Mouse (Mus musculus): ENCODE data around the gene Mrpl27. TPM values are rescaled to one million over a fixed set of nuclear protein-coding genes. Genes with fewer than 3 reads are reported as not detected.

The Mrpl27 gene
- polyA plus RNA-seq (2016; fragmentation: Nextera tagmentation; extraction: Ambion mirVana): 139 and 142 TPM in 2 replicates

DNA sequence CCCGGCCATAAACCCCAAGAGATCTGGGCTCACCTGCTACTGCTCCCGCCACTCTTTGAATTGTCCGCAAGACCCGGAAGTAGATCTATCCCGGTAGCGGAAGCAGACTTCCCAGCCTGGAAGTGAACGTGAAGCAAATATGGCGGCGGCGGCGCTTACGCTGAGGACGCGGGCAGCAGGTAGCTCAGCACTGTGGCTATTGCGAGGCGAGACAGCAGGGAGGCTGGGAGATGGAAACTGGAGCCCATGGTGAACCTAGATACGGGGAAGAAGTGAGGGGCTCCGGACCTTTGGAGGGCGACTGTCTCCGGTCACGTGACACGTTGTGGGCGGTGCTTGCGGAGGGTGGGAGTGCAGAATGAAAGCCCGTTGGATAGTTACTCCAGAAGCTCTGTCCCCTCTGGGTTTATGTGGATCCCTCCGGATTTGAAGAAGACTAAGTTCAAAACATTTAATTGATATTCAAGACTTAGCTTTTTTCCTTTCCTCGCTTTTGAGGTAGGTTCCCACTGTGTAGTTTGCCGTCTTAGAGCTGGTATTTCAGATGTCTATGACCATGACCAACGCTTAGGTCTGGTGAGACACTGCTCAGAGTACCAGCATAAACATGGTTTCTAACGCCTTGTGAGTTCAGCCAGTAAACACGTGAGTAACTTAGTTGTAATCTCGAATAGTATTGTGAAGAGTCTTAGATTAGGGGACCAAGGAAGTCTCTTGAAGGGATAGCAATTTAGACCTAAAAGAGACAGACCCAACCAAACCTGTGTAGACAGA lies at the start of gene Mrpl27, which contains the start of gene Eme1:
Mrpl27 (plus strand) TSS at position 105 of the 774 bp plus-strand sequence.
Eme1 (minus strand) TSS at position 302 of the 774 bp plus-strand sequence.
- 1% methylated on average over 32 of the region's 32 CpGs for WGBS
- Histone ChIP-seq H3K9me3 (no peaks in the 10 kb centered on the region), H3K4me1 (peaks cover 7% of the 10 kb centered on the region), H3K27me3 (no peaks in the 10 kb centered on the region), H3K27ac (peak within 1 kb of the TSS; percentile 93), H3K36me3 (peaks cover 29% of the 10 kb centered on the region), H3K4me3 (peak within 1 kb of the TSS; percentile 63), H3K9ac (peak within 1 kb of the TSS; percentile 37), H3K4me2 (replicated peaks) (peak within 1 kb of the TSS; percentile 53)
- ATAC-seq (ENCODE audit: insufficient number of reproducible peaks, insufficient read depth, low FRiP score, low TSS enrichment): peak; percentile 79

DNA sequence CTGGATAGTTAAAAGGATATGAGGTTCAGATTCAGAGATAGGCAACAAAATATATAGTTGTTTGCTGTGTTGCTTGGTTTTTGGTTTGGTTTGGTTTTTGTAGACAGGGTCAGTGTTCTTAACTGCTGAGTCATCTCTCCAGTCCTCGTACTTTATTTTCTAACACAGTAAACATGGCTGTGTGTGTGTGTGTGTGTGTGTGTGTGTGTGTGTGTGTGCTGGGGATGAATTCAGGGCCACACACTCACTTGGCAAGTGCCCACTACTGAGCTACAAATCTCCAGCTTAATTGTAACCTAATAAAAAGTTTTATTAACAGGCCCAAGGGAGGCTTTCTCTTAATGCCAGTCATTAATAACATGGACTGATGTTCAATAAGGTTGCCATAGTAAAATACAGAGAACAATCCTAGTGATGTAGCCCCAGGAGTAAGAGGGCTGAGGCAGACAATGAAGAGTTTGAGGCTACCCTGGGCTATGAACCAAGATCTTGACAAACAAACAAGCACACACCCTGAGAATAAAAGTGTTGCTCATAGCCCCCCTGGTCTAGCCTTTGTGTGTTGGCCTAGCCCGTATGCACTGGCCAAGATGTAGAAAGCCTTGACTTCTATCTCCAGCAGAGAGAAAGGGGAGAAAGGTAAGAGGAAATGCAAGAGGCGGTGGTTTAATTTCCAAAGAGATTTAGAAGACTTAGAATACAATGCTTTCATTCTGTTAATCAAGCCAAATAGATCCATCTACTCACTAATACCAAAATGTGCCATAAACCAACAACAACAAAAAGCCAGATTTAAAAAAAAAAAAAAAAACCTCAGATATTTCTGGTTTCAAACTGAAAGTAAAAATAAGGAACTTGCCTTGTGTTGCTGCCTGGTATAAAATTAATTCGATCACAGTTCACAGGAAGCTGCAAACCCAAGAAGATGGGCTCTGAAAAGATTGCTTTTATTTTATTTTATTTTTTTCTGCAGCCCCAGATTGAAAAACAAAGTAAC lies 42.5 kb upstream of the Mrpl27 start:
- no peak overlapping the region for H3K4me3 ChIP-seq
- H3K9me3 ChIP-seq: no peaks in the 10 kb centered on the region
- no peak overlapping the region for H3K27ac ChIP-seq
- no peak for ATAC-seq (ENCODE audit: insufficient number of reproducible peaks, insufficient read depth, low FRiP score, low TSS enrichment)
- H3K36me3 ChIP-seq: no peaks in the 10 kb centered on the region
- H3K9ac ChIP-seq: no peak overlapping the region
- H3K4me2 ChIP-seq (replicated peaks): no peak overlapping the region
- no peaks in the 10 kb centered on the region for H3K27me3 ChIP-seq
- 73% methylated on average over 4 of the region's 4 CpGs for WGBS
- no peaks in the 10 kb centered on the region for H3K4me1 ChIP-seq

DNA sequence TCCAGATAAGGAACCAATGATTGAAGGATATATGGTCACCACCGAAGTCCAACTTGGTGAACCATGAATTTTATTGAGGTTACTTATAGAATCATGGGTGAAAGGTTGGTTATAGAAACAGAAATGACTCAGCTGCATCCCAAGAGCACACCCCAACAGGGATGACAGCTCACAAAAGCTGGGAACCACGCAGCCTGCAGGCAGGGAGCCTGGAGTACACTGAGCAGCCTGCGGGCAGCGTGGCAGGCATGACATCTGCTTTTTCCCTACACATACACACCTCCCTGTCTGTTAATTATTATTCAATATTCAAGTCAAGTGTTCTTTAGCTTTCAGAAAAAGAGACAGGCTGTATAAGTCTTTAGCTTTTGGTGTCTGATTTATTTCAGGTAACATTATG lies 39.0 kb upstream of the Mrpl27 start:
- Histone ChIP-seq H3K27me3 (no peaks in the 10 kb centered on the region), H3K9me3 (no peaks in the 10 kb centered on the region), H3K4me2 (replicated peaks) (no peak overlapping the region), H3K4me3 (no peak overlapping the region), H3K9ac (no peak overlapping the region), H3K27ac (no peak overlapping the region), H3K36me3 (no peaks in the 10 kb centered on the region), H3K4me1 (no peaks in the 10 kb centered on the region)
- ATAC-seq (ENCODE audit: insufficient number of reproducible peaks, insufficient read depth, low FRiP score, low TSS enrichment): no peak
- 82% methylated on average over 4 of the region's 4 CpGs for WGBS

DNA sequence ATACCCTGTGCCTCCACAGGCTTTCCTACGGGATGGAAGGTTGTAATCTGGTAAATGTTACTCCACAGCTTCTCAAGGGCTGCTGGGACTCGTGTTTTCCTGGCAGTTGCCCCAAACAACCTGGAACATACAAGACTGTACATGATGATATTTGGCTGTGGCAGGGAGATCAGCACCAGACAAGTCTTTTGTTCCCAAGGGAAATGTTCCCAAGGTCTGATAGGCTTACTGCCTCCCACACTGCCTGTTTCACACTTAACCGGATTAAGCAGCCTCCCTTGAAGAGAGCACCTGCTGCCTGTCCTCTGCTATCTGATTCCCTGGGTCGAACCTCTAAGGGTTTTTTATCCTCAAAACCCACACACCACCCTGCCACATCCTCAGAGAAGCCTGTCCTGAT lies 38.1 kb upstream of the Mrpl27 start:
- ATAC-seq (ENCODE audit: insufficient number of reproducible peaks, insufficient read depth, low FRiP score, low TSS enrichment): no peak
- WGBS: 24% methylated on average over 4 of the region's 4 CpGs

DNA sequence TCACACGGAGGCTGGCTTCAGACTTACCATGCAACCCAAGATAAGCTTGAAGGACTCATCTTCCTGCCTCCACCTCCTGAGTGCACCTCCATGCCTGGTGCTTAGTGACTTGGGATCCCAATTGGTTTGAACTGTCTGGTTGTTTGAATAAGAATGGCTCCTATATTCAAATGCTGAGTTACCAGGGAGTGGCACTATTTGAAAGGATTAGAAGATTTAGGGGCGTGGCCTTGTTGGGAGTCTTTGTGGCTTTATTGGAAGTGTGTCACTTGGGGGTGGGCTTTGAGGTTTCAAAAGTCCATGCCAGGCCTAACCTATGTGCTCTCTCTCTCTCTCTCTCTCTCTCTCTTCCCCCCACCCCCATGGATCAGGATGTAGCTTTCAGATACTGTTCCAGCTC lies 35.9 kb upstream of the Mrpl27 start:
- H3K4me2 ChIP-seq (replicated peaks): no peak overlapping the region
- 95% methylated on average over 2 of the region's 2 CpGs for WGBS
- H3K27ac ChIP-seq: no peak overlapping the region
- ATAC-seq (ENCODE audit: insufficient number of reproducible peaks, insufficient read depth, low FRiP score, low TSS enrichment): no peak
- H3K27me3 ChIP-seq: no peaks in the 10 kb centered on the region
- no peaks in the 10 kb centered on the region for H3K36me3 ChIP-seq
- H3K9me3 ChIP-seq: no peaks in the 10 kb centered on the region
- H3K4me1 ChIP-seq: no peaks in the 10 kb centered on the region
- no peak overlapping the region for H3K9ac ChIP-seq
- H3K4me3 ChIP-seq: no peak overlapping the region

More for the DNA sequence above, 38.1 kb upstream of the Mrpl27 start:
- no peaks in the 10 kb centered on the region for H3K4me1 ChIP-seq
- H3K27ac ChIP-seq: no peak overlapping the region
- no peaks in the 10 kb centered on the region for H3K9me3 ChIP-seq
- H3K9ac ChIP-seq: no peak overlapping the region
- H3K27me3 ChIP-seq: no peaks in the 10 kb centered on the region
- no peaks in the 10 kb centered on the region for H3K36me3 ChIP-seq
- H3K4me3 ChIP-seq: no peak overlapping the region
- no peak overlapping the region for H3K4me2 ChIP-seq (replicated peaks)

DNA sequence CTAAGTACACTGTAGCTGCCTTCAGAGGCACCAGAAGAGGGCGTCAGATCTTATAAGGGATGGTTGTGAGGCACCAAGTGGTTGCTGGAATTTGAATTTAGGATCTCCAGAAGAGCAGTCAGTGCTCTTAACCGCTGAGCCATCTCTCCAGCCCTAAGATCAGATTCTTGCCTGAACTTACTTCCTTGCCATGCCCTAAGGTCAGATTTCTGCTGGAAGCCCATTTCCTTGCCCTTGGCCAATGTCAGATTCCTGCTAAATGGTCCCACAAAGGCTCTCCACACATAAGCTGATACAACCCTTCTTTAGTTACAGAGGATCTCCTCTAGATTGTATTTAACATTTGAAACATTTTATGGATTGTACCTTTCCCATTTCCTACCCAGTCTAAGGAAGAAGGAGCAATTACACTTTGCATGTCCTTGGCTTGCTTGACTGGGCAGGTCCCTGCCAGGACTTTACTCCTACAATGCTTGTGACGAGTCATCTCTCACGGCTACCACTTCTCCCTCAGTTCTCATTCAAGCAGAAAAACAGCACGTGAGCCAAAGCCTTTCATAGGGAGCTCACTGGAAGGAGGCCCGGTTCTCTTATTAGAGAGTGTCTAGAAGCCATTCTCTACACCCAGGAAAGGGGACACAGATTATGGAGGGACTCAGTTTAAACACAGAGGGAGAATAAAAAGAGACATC lies 32.7 kb upstream of the Mrpl27 start:
- Histone ChIP-seq H3K9ac (no peak overlapping the region), H3K9me3 (no peaks in the 10 kb centered on the region), H3K27ac (no peak overlapping the region), H3K27me3 (no peaks in the 10 kb centered on the region), H3K36me3 (no peaks in the 10 kb centered on the region), H3K4me3 (no peak overlapping the region), H3K4me2 (replicated peaks) (no peak overlapping the region), H3K4me1 (no peaks in the 10 kb centered on the region)
- 67% methylated on average over 6 of the region's 6 CpGs for WGBS
- ATAC-seq (ENCODE audit: insufficient number of reproducible peaks, insufficient read depth, low FRiP score, low TSS enrichment): no peak

DNA sequence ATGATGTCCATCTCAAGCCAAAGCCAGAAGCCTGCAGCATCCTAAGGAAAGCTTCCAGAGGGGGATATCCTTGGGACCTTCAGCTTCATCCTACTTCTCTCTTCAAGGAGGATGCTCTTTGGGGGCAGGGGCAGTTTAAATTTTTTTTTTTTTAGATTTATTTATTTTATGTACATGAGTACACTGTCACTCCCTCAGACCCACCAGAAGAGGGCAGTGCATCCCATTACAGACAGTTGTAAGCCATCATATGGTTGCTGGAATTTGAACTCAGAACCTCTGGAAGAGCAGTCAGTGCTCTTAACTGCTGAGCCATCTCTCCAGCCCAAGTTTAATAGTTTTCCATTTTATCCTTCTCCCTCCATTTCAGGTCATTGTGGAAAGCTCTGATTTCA lies 32.1 kb upstream of the Mrpl27 start:
- Histone ChIP-seq H3K4me3 (no peak overlapping the region), H3K9me3 (no peaks in the 10 kb centered on the region), H3K27ac (no peak overlapping the region), H3K36me3 (no peaks in the 10 kb centered on the region), H3K4me1 (no peaks in the 10 kb centered on the region), H3K9ac (no peak overlapping the region), H3K27me3 (no peaks in the 10 kb centered on the region), H3K4me2 (replicated peaks) (no peak overlapping the region)
- ATAC-seq (ENCODE audit: insufficient number of reproducible peaks, insufficient read depth, low FRiP score, low TSS enrichment): no peak

DNA sequence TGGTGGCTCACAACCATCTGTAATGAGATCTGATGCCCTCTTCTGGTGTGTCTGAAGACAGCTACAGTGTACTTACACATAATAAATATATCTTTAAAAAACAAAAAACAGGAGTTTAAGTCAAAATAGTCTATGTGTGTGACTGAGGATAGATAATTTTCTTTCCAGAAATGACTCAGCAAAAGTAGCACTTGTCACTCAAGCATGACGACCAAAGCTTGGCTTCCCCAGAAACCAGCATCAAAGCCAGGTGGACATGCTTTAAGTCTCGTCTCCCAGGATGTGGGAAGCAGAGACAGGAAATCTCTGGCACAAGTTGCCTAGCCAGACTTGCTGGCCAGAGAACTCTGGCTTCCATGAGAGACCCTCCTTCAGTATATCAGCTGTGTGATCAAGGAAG lies 31.4 kb upstream of the Mrpl27 start:
- H3K4me1 ChIP-seq: no peaks in the 10 kb centered on the region
- 71% methylated on average over 2 of the region's 2 CpGs for WGBS
- H3K27ac ChIP-seq: no peak overlapping the region
- H3K4me2 ChIP-seq (replicated peaks): no peak overlapping the region
- no peaks in the 10 kb centered on the region for H3K27me3 ChIP-seq
- no peak for ATAC-seq (ENCODE audit: insufficient number of reproducible peaks, insufficient read depth, low FRiP score, low TSS enrichment)
- no peaks in the 10 kb centered on the region for H3K36me3 ChIP-seq
- H3K9me3 ChIP-seq: no peaks in the 10 kb centered on the region
- no peak overlapping the region for H3K4me3 ChIP-seq
- H3K9ac ChIP-seq: no peak overlapping the region

DNA sequence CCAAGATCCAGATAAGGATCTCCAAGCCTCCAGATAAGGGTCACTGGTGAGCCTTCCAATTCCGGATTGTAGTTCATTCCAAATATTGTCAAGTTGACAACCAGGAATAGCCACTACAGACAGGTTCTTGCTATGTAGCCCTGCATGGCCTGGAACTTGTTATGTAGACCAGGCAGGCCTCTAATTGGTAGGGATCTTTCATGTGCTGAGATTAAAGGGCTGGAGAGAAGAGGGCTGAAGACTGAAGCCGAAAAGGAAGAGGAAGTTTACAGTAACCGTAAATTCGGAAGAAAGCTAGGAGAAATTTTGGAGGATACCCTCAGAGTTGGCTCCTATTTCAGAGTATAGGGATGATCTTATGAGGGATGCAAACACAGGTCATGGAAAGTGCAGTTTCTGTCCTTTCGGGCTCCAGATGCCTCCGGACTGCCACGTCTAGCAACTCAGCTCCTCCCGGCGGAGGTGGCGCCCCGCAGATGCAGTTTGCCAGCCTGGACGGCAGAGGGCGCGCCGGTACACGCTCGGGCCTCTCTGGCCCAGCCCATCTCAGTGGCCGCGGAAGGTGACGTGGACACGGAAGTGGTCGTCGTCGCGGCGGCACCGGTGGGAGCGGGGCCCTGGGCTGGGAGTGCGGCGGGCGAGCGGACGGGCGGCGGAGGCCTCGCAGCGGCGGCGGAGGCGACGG lies 24.2 kb upstream of the Mrpl27 start, which contains the start of gene Lrrc59:
Lrrc59 (plus strand) TSS at position 569 of the 685 bp plus-strand sequence.
- WGBS: 5% methylated on average over 41 of the region's 41 CpGs
- Histone ChIP-seq H3K36me3 (peaks cover 24% of the 10 kb centered on the region), H3K4me3 (peak within 1 kb of the TSS; percentile 97), H3K4me1 (peaks cover 8% of the 10 kb centered on the region), H3K9me3 (no peaks in the 10 kb centered on the region), H3K4me2 (replicated peaks) (peak within 1 kb of the TSS; percentile 91), H3K27ac (peak within 1 kb of the TSS; percentile 63), H3K27me3 (no peaks in the 10 kb centered on the region), H3K9ac (peak within 1 kb of the TSS; percentile 87)
- ATAC-seq (ENCODE audit: insufficient number of reproducible peaks, insufficient read depth, low FRiP score, low TSS enrichment): peak; percentile 94

DNA sequence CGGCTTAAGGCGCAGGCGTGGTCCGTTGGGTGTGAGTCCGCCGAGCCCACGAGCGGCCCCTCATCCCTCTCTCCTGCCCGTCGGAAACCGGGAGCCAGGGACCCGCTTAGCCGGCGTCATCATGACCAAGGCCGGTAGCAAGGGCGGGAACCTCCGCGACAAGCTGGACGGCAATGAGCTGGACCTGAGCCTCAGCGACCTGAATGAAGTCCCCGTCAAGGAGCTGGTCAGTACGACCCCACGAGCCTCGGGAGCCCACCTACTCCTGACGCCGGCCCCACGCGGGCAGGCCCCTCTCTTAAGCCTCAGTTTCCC lies 23.7 kb upstream of the Mrpl27 start:
- H3K9me3 ChIP-seq: no peaks in the 10 kb centered on the region
- peak overlapping the region; percentile 87 for H3K9ac ChIP-seq
- H3K36me3 ChIP-seq: peaks cover 29% of the 10 kb centered on the region
- peak overlapping the region; percentile 97 for H3K4me3 ChIP-seq
- peak overlapping the region; percentile 91 for H3K4me2 ChIP-seq (replicated peaks)
- H3K27me3 ChIP-seq: no peaks in the 10 kb centered on the region
- ATAC-seq (ENCODE audit: insufficient number of reproducible peaks, insufficient read depth, low FRiP score, low TSS enrichment): peak; percentile 28; the same call in 1 of the 2 replicates
- peaks cover 8% of the 10 kb centered on the region for H3K4me1 ChIP-seq
- under 1% methylated on average over 27 of the region's 28 CpGs for WGBS
- H3K27ac ChIP-seq: peak overlapping the region; percentile 63
